Mouse (Mus musculus): ENCODE data around the gene Nfatc2. TPM values are rescaled to one million over a fixed set of nuclear protein-coding genes. Genes with fewer than 3 reads are reported as not detected.

Gene Nfatc2
- polyA plus RNA-seq, 1 experiment from 2014 or later: 1.7 TPM

- no peak overlapping the region for H3K4me2 ChIP-seq (replicated peaks)
- 60% methylated on average over 3 of the region's 3 CpGs for WGBS
- H3K9ac ChIP-seq (replicated peaks): no peak overlapping the region
- peaks cover 14% of the 10 kb centered on the region; the same call in 1 of the 2 replicates for H3K4me1 ChIP-seq (replicated peaks)
- no peak overlapping the region for H3K27ac ChIP-seq
- ATAC-seq: no peak
- no peaks in the 10 kb centered on the region for H3K9me3 ChIP-seq
- H3K4me3 ChIP-seq (replicated peaks): no peak overlapping the region
- H3K36me3 ChIP-seq: no peaks in the 10 kb centered on the region
- H3K27me3 ChIP-seq: no peaks in the 10 kb centered on the region
Measured at GRCm38 (mm10) chr2:168543026-168543425, 58.4 kb downstream of the Nfatc2 start.

GRCm38 (mm10) chr2:168541223-168541622 lies 60.2 kb downstream of the Nfatc2 start:
- Histone ChIP-seq H3K4me3 (replicated peaks) (no peak overlapping the region), H3K4me1 (replicated peaks) (peaks cover 14% of the 10 kb centered on the region; the same call in 1 of the 2 replicates), H3K9ac (replicated peaks) (no peak overlapping the region), H3K27me3 (no peaks in the 10 kb centered on the region), H3K27ac (no peak overlapping the region), H3K36me3 (no peaks in the 10 kb centered on the region), H3K4me2 (replicated peaks) (no peak overlapping the region), H3K9me3 (no peaks in the 10 kb centered on the region)
- no peak for ATAC-seq
- WGBS: 83% methylated on average over 7 of the region's 7 CpGs

- H3K4me1 ChIP-seq (replicated peaks): peaks cover 8% of the 10 kb centered on the region; the same call in 1 of the 2 replicates
- no peaks in the 10 kb centered on the region for H3K9me3 ChIP-seq
- no peak for ATAC-seq
- H3K4me2 ChIP-seq (replicated peaks): no peak overlapping the region
- H3K36me3 ChIP-seq: no peaks in the 10 kb centered on the region
- no peak overlapping the region for H3K4me3 ChIP-seq (replicated peaks)
- no peak overlapping the region for H3K9ac ChIP-seq (replicated peaks)
- WGBS: 72% methylated on average over 15 of the region's 15 CpGs
- H3K27ac ChIP-seq: no peak overlapping the region
- H3K27me3 ChIP-seq: no peaks in the 10 kb centered on the region
Measured at GRCm38 (mm10) chr2:168539594-168540222, 61.7 kb downstream of the Nfatc2 start.

GRCm38 (mm10) chr2:168539026-168539425 lies 62.4 kb downstream of the Nfatc2 start:
- Histone ChIP-seq H3K4me3 (replicated peaks) (no peak overlapping the region), H3K27me3 (no peaks in the 10 kb centered on the region), H3K27ac (no peak overlapping the region), H3K4me1 (replicated peaks) (peaks cover 4% of the 10 kb centered on the region; the same call in 1 of the 2 replicates), H3K9me3 (no peaks in the 10 kb centered on the region), H3K9ac (replicated peaks) (no peak overlapping the region), H3K36me3 (no peaks in the 10 kb centered on the region), H3K4me2 (replicated peaks) (no peak overlapping the region)
- WGBS: 90% methylated on average over 6 of the region's 6 CpGs
- ATAC-seq: no peak

GRCm38 (mm10) chr2:168532061-168532833 lies 69.2 kb downstream of the Nfatc2 start:
- no peak for ATAC-seq
- no peaks in the 10 kb centered on the region for H3K27me3 ChIP-seq
- 77% methylated on average over 15 of the region's 15 CpGs for WGBS

GRCm38 (mm10) chr2:168528551-168528950 lies 72.9 kb downstream of the Nfatc2 start:
- no peak for ATAC-seq
- peaks cover 18% of the 10 kb centered on the region for H3K4me1 ChIP-seq (replicated peaks)
- no peak overlapping the region for H3K9ac ChIP-seq (replicated peaks)
- no peaks in the 10 kb centered on the region for H3K27me3 ChIP-seq
- H3K4me3 ChIP-seq (replicated peaks): no peak overlapping the region
- no peaks in the 10 kb centered on the region for H3K36me3 ChIP-seq
- no peak overlapping the region for H3K27ac ChIP-seq
- no peak overlapping the region for H3K4me2 ChIP-seq (replicated peaks)
- H3K9me3 ChIP-seq: no peaks in the 10 kb centered on the region
- 71% methylated on average over 8 of the region's 8 CpGs for WGBS

More at GRCm38 (mm10) chr2:168532061-168532833, 69.2 kb downstream of the Nfatc2 start:
- Histone ChIP-seq H3K9me3 (no peaks in the 10 kb centered on the region), H3K4me3 (replicated peaks) (no peak overlapping the region), H3K4me1 (replicated peaks) (no peaks in the 10 kb centered on the region), H3K9ac (replicated peaks) (no peak overlapping the region), H3K36me3 (no peaks in the 10 kb centered on the region), H3K4me2 (replicated peaks) (no peak overlapping the region), H3K27ac (no peak overlapping the region)

- Histone ChIP-seq H3K4me3 (replicated peaks) (no peak overlapping the region), H3K4me2 (replicated peaks) (no peak overlapping the region), H3K27ac (no peak overlapping the region), H3K9ac (replicated peaks) (no peak overlapping the region), H3K9me3 (no peaks in the 10 kb centered on the region), H3K27me3 (no peaks in the 10 kb centered on the region), H3K4me1 (replicated peaks) (peaks cover 18% of the 10 kb centered on the region), H3K36me3 (no peaks in the 10 kb centered on the region)
- no peak for ATAC-seq
- WGBS: 92% methylated on average over 10 of the region's 10 CpGs
Measured at GRCm38 (mm10) chr2:168527430-168527792, 74.0 kb downstream of the Nfatc2 start.

GRCm38 (mm10) chr2:168526547-168527429 lies 74.7 kb downstream of the Nfatc2 start:
- Histone ChIP-seq H3K36me3 (no peaks in the 10 kb centered on the region), H3K4me1 (replicated peaks) (peaks cover 18% of the 10 kb centered on the region), H3K9ac (replicated peaks) (no peak overlapping the region), H3K27me3 (no peaks in the 10 kb centered on the region), H3K4me3 (replicated peaks) (no peak overlapping the region), H3K4me2 (replicated peaks) (no peak overlapping the region), H3K27ac (no peak overlapping the region), H3K9me3 (no peaks in the 10 kb centered on the region)
- 82% methylated on average over 18 of the region's 18 CpGs for WGBS
- ATAC-seq: no peak

GRCm38 (mm10) chr2:168525391-168526154 lies 75.9 kb downstream of the Nfatc2 start:
- peak; percentile 58 for ATAC-seq
- Histone ChIP-seq H3K4me3 (replicated peaks) (0 out of 2 replicates have a peak overlapping the region, but pooled peaks have one; percentile 17), H3K36me3 (no peaks in the 10 kb centered on the region), H3K27ac (peak overlapping the region; percentile 57), H3K4me1 (replicated peaks) (peaks cover 18% of the 10 kb centered on the region), H3K9me3 (no peaks in the 10 kb centered on the region), H3K9ac (replicated peaks) (no peak overlapping the region), H3K27me3 (no peaks in the 10 kb centered on the region), H3K4me2 (replicated peaks) (peak overlapping the region; percentile 31)
- 10% methylated on average over 17 of the region's 17 CpGs for WGBS

GRCm38 (mm10) chr2:168524905-168525381 lies 76.5 kb downstream of the Nfatc2 start:
- WGBS: 0% methylated on average over 13 of the region's 13 CpGs
- Histone ChIP-seq H3K4me1 (replicated peaks) (peaks cover 18% of the 10 kb centered on the region), H3K27ac (peak overlapping the region; percentile 57), H3K9me3 (no peaks in the 10 kb centered on the region), H3K4me3 (replicated peaks) (peak overlapping the region; percentile 17; the same call in 1 of the 2 replicates), H3K27me3 (no peaks in the 10 kb centered on the region), H3K36me3 (no peaks in the 10 kb centered on the region), H3K9ac (replicated peaks) (no peak overlapping the region), H3K4me2 (replicated peaks) (peak overlapping the region; percentile 31)
- ATAC-seq: peak; percentile 89

- 82% methylated on average over 3 of the region's 3 CpGs for WGBS
- Histone ChIP-seq H3K36me3 (no peaks in the 10 kb centered on the region), H3K9ac (replicated peaks) (no peak overlapping the region), H3K4me3 (replicated peaks) (no peak overlapping the region), H3K4me1 (replicated peaks) (peaks cover 18% of the 10 kb centered on the region), H3K4me2 (replicated peaks) (no peak overlapping the region), H3K27me3 (no peaks in the 10 kb centered on the region), H3K27ac (no peak overlapping the region), H3K9me3 (no peaks in the 10 kb centered on the region)
- ATAC-seq: no peak
Measured at GRCm38 (mm10) chr2:168522247-168522646, 79.2 kb downstream of the Nfatc2 start.
